Mouse (Mus musculus): Measurements from ENCODE around the gene Galnt5. TPM values are rescaled to one million over a fixed set of nuclear protein-coding genes. Genes with fewer than 3 reads are reported as not detected.
A peak's percentile ranks its signal among the peaks of the same experiment; 100 is the strongest.

Gene Galnt5
- total RNA-seq (2014; fragmentation: Nextera tagmentation) (0.42 TPM in 1 of 2 replicates, not detected in the other), total RNA-seq (2017) (0.11 TPM in 1 of 2 replicates, not detected in the other)

GRCm38 (mm10) chr2:57997752-57998430 is at the start of gene Galnt5:
Gene Galnt5 (plus strand): TSS chr2:57997884.
- no peak for ATAC-seq (replicated peaks; ENCODE audit: low FRiP score, low TSS enrichment, poor library complexity, severe bottlenecking)

- no peak for ATAC-seq (replicated peaks; ENCODE audit: low FRiP score, low TSS enrichment, poor library complexity, severe bottlenecking)
These were observed 46.1 kb upstream of the Galnt5 start for GRCm38 (mm10) chr2:57951620-57952019.

- no peak for ATAC-seq (replicated peaks; ENCODE audit: low FRiP score, low TSS enrichment, poor library complexity, severe bottlenecking)
These were observed 36.9 kb upstream of the Galnt5 start for GRCm38 (mm10) chr2:57960786-57961185.

GRCm38 (mm10) chr2:57982248-57982647 is 15.4 kb upstream of the Galnt5 start:
- ATAC-seq (replicated peaks; ENCODE audit: low FRiP score, low TSS enrichment, poor library complexity, severe bottlenecking): no peak

GRCm38 (mm10) chr2:57991084-57991483 is 6.6 kb upstream of the Galnt5 start:
- no peak for ATAC-seq (replicated peaks; ENCODE audit: low FRiP score, low TSS enrichment, poor library complexity, severe bottlenecking)

GRCm38 (mm10) chr2:58001497-58001896 is 3.8 kb downstream of the Galnt5 start:
- ATAC-seq (replicated peaks; ENCODE audit: low FRiP score, low TSS enrichment, poor library complexity, severe bottlenecking): no peak

- ATAC-seq (replicated peaks; ENCODE audit: low FRiP score, low TSS enrichment, poor library complexity, severe bottlenecking): no peak
These were observed 9.4 kb downstream of the Galnt5 start for GRCm38 (mm10) chr2:58007081-58007480.

GRCm38 (mm10) chr2:58023556-58023955 is 25.9 kb downstream of the Galnt5 start:
- ATAC-seq (replicated peaks; ENCODE audit: low FRiP score, low TSS enrichment, poor library complexity, severe bottlenecking): no peak

GRCm38 (mm10) chr2:58026740-58027139 is 29.1 kb downstream of the Galnt5 start:
- ATAC-seq (replicated peaks; ENCODE audit: low FRiP score, low TSS enrichment, poor library complexity, severe bottlenecking): no peak

- peak; percentile 70; the same call in 1 of the 2 replicates for ATAC-seq (replicated peaks; ENCODE audit: low FRiP score, low TSS enrichment, poor library complexity, severe bottlenecking)
These were observed 31.7 kb downstream of the Galnt5 start for GRCm38 (mm10) chr2:58029404-58029803.

- ATAC-seq (replicated peaks; ENCODE audit: low FRiP score, low TSS enrichment, poor library complexity, severe bottlenecking): no peak
These were observed 33.7 kb downstream of the Galnt5 start for GRCm38 (mm10) chr2:58031431-58031830.

GRCm38 (mm10) chr2:58035635-58036034 is 38.0 kb downstream of the Galnt5 start:
- ATAC-seq (replicated peaks; ENCODE audit: low FRiP score, low TSS enrichment, poor library complexity, severe bottlenecking): peak; percentile 90

- no peak for ATAC-seq (replicated peaks; ENCODE audit: low FRiP score, low TSS enrichment, poor library complexity, severe bottlenecking)
These were observed 39.2 kb downstream of the Galnt5 start for GRCm38 (mm10) chr2:58036926-58037325.

- no peak for ATAC-seq (replicated peaks; ENCODE audit: low FRiP score, low TSS enrichment, poor library complexity, severe bottlenecking)
These were observed 44.2 kb downstream of the Galnt5 start for GRCm38 (mm10) chr2:58041867-58042266.

- ATAC-seq (replicated peaks; ENCODE audit: low FRiP score, low TSS enrichment, poor library complexity, severe bottlenecking): no peak
These were observed 55.3 kb downstream of the Galnt5 start, which contains the start of gene Ermn for GRCm38 (mm10) chr2:58052821-58053581. Gene Ermn (minus strand): TSS chr2:58052864.

- ATAC-seq (replicated peaks; ENCODE audit: low FRiP score, low TSS enrichment, poor library complexity, severe bottlenecking): peak; percentile 94
These were observed 57.7 kb downstream of the Galnt5 start for GRCm38 (mm10) chr2:58055383-58055782.

GRCm38 (mm10) chr2:58079849-58080248 is 82.2 kb downstream of the Galnt5 start:
- no peak for ATAC-seq (replicated peaks; ENCODE audit: low FRiP score, low TSS enrichment, poor library complexity, severe bottlenecking)

- ATAC-seq (replicated peaks; ENCODE audit: low FRiP score, low TSS enrichment, poor library complexity, severe bottlenecking): no peak
These were observed 88.7 kb downstream of the Galnt5 start for GRCm38 (mm10) chr2:58086420-58086819.

- no peak for ATAC-seq (replicated peaks; ENCODE audit: low FRiP score, low TSS enrichment, poor library complexity, severe bottlenecking)
These were observed 97.1 kb downstream of the Galnt5 start for GRCm38 (mm10) chr2:58094818-58095217.
